Mouse (Mus musculus): Measurements from ENCODE around the gene Gm3646.

The Gm3646 gene

DNA sequence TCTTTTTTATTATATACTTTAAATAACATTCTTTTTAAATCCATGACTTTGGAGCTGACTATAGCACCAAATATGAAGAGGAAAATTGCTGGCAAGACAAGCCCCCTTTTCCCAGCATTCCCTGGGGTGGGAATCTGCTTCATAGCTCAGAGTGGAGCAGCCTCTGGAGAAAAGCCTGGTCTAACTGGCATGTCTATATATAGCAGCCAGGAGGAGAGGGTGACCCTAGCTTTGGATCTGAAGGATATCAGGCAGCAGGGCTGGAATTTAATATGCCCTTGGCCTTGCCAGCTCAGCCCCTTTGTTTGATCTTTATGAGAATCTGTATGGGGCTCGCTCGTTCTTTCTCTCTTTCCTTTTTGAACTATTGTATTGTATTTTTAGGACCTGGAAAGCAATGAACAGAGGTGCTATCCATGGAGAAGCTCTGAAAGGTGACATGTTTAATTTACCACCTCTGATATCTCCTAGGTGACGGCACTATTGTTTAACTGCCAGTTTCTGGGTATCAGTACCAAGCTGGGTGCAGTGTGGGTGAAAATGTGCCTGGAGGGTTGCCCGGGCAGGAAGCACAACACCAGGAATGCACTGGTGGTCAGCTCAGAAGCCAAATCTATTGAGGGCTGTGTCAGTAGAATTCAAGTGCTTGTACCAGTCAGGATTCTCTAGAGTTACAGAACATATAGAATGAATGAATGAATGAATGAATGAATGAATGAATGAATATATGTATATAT is at the start of gene Gm3646:
Gene Gm3646 (minus strand): TSS at position 90 of the 737 bp plus-strand sequence.
- peak; percentile 28 for DNase-seq (ENCODE audit: extremely low read depth, insufficient read length, low spot score)

DNA sequence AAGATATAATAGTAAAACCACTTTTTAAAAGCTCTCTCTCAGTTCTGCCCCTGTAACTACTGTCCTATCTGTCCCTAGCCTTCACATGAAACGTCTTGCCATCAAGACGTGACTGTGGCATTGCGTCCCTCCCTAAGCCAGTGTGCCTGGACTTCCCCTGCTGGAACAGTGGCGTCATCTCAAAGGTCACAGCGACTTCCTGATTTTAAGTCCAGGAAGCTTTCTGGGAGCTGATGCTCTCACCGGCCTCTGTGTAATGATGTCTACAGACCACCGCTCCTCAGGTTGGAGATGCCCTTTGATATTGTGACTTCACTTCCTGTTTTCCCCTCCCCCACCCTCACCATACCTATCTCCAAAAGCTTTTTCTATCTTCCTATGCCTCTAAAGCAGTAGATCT is 41.9 kb upstream of the Gm3646 start:
- DNase-seq (ENCODE audit: extremely low read depth, insufficient read length, low spot score) = no peak

DNA sequence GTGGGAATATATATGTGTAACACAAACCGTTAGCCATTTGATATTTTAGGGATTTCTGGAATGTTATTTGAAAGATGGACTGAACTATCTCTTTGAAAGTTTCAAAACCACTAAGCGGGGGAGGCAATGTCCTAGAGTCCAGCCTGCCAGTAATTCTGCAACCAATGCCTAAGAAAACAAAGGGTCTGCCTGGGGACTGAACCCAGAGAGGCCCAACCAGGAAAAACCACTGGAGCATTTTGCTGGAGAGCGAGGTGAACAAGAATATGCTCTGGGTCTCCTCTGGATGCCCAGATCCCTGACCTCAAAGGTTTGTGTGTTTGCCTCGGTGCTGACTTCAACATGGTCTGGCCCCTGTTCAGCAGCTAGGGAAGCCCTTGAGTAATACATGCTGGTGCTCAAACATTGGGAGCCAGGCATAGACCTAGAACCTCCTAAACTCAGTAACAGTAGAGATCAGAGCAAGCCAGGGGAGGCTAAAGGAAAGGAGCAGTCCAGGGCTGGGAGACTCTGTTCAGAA is 41.0 kb upstream of the Gm3646 start:
- DNase-seq (ENCODE audit: extremely low read depth, insufficient read length, low spot score) = no peak

GRCm38 (mm10) chr1:39843328-39843727 is 38.2 kb upstream of the Gm3646 start:
- no peak for DNase-seq (ENCODE audit: extremely low read depth, insufficient read length, low spot score)

- no peak for DNase-seq (ENCODE audit: extremely low read depth, insufficient read length, low spot score)
Observed at GRCm38 (mm10) chr1:39842218-39843007, 37.3 kb upstream of the Gm3646 start.

GRCm38 (mm10) chr1:39840856-39841255 is 35.7 kb upstream of the Gm3646 start:
- no peak for DNase-seq (ENCODE audit: extremely low read depth, insufficient read length, low spot score)

DNA sequence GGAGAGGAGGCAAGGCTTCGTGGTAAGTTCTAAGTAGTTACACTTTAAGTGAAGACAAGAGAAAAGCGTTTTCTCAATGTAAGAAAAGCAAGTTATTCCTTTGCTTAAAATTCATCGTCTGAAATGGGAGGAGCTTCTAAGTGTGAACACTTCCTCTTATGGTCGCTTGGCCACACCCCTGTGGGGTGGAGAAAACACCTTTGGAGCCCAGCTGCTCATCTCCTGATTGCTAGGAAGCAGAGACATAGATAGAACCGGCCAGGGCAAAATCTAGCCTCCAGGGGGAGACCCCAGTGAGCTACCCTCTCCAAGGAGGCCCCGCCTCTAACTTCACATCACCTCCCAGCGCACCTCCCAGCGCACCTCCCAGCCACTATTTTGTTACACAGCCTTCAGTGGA is 34.7 kb upstream of the Gm3646 start:
- DNase-seq (ENCODE audit: extremely low read depth, insufficient read length, low spot score) = no peak

- no peak for DNase-seq (ENCODE audit: extremely low read depth, insufficient read length, low spot score)
Observed at GRCm38 (mm10) chr1:39839217-39839616, 34.1 kb upstream of the Gm3646 start.

DNA sequence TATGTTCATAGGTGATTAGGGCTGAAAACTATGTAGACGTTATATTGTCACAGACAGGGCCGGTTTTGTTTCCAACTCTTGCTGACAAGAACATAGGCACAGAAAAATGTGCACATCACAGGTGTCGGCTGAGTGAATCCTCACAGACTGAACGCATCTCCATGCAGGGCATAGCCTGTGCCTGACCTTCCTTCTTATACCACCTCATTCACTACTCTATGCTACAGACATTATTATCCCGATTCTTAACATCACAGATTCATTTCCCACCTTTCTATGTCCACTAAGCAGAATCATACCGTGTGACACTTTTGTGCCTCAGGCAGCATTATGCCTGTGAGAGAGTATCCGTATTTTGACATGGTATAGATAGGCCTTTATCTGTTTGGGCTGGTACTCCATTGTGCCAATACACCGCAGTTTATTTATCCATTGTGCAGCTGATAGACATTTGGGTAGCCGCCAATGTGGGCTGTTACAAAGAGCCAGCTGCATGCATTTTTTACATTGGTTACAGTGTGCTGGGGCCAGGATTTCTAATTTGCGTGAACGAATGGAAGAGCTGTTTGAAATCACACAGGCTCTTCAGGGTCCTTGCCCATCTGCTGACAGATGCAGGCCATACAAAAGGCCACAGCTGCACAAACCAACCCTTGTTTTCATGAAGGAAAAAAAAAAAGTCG is 33.5 kb upstream of the Gm3646 start:
- no peak for DNase-seq (ENCODE audit: extremely low read depth, insufficient read length, low spot score)

GRCm38 (mm10) chr1:39831594-39832039 is 26.5 kb upstream of the Gm3646 start:
- no peak for DNase-seq (ENCODE audit: extremely low read depth, insufficient read length, low spot score)

DNA sequence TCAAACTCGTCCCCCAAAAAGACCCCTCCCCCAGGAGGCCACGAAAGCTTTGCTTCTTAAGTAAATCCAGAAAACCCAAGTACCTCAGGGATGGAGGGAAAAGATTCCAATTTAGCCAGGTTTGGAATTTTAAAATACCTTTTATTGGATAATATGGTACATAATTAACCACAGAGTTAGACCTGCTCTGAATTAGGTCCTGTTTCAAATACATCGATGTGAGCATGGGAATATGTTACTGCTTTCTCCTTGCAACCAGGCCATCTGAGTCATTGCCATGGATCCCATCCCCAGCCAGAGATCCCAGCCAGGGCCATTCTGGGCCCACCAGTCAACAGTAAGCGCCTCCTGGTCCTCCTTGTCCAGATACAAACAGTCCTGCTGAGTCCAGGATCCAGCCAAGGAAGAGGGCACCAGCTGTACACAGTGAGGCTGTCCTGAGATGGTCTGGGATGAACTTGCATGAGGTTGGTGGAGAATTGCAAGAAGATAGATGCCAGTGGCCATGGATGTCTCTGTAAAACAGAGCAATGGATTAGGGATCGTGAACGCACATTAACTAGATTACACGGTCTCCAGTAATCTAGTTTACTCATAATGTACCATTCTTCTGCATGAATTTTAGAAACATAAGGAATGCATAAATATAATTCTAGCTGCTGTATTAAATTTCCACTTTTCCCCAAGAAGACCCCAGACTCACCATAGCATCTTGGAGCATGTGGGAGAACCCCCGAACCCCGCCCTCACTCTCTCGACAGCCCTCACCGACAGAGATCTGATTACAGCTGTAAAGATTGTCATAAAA is 25.9 kb upstream of the Gm3646 start:
- DNase-seq (ENCODE audit: extremely low read depth, insufficient read length, low spot score) = no peak

DNA sequence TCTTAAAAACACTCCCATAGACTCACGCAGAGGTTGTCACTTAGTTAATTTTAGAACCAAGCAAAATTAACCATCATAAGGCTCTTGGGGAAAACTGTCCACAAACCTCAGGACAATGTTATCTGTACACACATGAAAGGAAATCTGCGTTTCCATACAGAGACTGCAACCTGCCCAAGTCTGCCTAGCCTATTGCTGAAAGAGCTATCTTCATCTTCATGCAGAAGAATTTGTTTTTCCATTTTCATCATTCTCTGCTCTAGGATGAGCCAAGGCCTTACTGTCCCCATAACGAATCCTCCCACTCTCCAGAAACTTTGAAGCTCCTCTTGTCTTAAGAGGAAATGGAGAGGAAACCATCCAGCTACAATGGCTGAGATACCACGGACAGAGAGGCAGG is 19.8 kb upstream of the Gm3646 start:
- no peak for DNase-seq (ENCODE audit: extremely low read depth, insufficient read length, low spot score)

DNA sequence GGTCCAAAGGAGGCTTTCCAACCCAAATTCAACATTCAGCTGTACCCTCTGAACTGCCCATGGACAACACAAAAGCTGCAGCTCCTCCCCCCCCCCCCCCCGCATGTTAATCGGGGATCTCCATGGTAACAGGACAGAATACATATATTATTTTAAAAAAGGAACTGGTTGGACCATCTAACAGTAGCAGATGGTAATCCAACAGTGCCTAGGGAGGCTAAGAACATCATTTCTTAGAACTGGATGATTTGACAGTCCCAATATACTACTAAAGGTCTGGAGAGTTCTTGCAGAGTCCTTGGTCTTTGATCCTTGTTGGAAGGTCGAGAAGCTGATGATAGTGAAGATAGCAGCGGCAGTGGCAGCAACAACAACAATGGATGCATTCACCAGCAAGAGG is 19.1 kb upstream of the Gm3646 start:
- no peak for DNase-seq (ENCODE audit: extremely low read depth, insufficient read length, low spot score)

DNA sequence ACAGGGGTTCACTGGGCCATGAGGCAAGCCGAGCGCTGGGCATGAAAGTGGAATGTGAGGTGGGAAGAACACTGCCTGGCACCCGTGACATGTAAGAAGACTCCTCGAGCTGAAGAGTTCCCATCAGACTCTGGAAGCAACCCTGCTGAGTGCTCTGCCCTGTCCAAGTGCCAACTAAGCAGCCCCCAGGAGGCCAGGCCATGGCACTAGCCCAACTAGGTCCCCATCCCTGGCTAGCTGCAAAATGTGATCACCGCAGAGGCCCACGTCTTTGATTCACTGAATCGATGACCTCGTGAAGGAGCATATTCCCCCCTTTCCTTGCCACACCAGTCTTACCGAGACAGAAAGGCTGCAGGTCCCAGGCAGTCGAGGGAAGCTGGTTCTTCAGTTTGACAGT is 14.5 kb upstream of the Gm3646 start:
- DNase-seq (ENCODE audit: extremely low read depth, insufficient read length, low spot score) = no peak

GRCm38 (mm10) chr1:39815766-39816165 is 10.6 kb upstream of the Gm3646 start:
- DNase-seq (ENCODE audit: extremely low read depth, insufficient read length, low spot score) = peak; percentile 41

GRCm38 (mm10) chr1:39813067-39813466 is 7.9 kb upstream of the Gm3646 start:
- DNase-seq (ENCODE audit: extremely low read depth, insufficient read length, low spot score) = no peak

- no peak for DNase-seq (ENCODE audit: extremely low read depth, insufficient read length, low spot score)
Observed at GRCm38 (mm10) chr1:39804789-39805188, 343 bp downstream of the Gm3646 start.

GRCm38 (mm10) chr1:39802946-39803345 is 2.2 kb downstream of the Gm3646 start:
- no peak for DNase-seq (ENCODE audit: extremely low read depth, insufficient read length, low spot score)

GRCm38 (mm10) chr1:39797496-39797895 is 7.6 kb downstream of the Gm3646 start:
- no peak for DNase-seq (ENCODE audit: extremely low read depth, insufficient read length, low spot score)

- no peak for DNase-seq (ENCODE audit: extremely low read depth, insufficient read length, low spot score)
Observed at GRCm38 (mm10) chr1:39796765-39797164, 8.4 kb downstream of the Gm3646 start.
